Mouse (Mus musculus): Measurements from ENCODE around the gene Fbf1.

- TF ChIP-seq FLI1 (IDR thresholded peaks at IDR 0.05; ENCODE audit: low read length), result no peak
- no peak for TF ChIP-seq GATA1 (IDR thresholded peaks at IDR 0.05; ENCODE audit: borderline replicate concordance, low read length)
Observed at GRCm38 (mm10) chr11:116194619-116195018, 26.7 kb upstream of the Fbf1 start.
